Mouse (Mus musculus): ENCODE data around the gene Nhlh2.

- TF ChIP-seq NELFE (IDR thresholded peaks at IDR 0.05; ENCODE audit: low read depth, low read length) (no peak), CTCF (conservative IDR thresholded peaks at IDR 0.05 in 1 of 2, IDR thresholded peaks at IDR 0.05 in 1 of 2; ENCODE audit: low read depth in 2 of 2, low read length in 2 of 2) (no peak), IRF4 (IDR thresholded peaks at IDR 0.05; ENCODE audit: low read depth, low read length) (no peak), ETS1 (conservative IDR thresholded peaks at IDR 0.05; ENCODE audit: low read depth, low read length) (no peak), BHLHE40 (IDR thresholded peaks at IDR 0.05; ENCODE audit: low read depth, low read length) (no peak), E2F4 (IDR thresholded peaks at IDR 0.05; ENCODE audit: insufficient replicate concordance, low read depth, low read length) (no peak), ZKSCAN1 (IDR thresholded peaks at IDR 0.05; ENCODE audit: borderline replicate concordance, low read depth, low read length) (no peak)
Measured at GRCm38 (mm10) chr3:102064566-102064965, 54.7 kb downstream of the Nhlh2 start.

Data from CH12.LX (cell line).